Mouse (Mus musculus) inflammation-experienced regulatory T-cells (primary cell): ENCODE results near the gene Mettl7a2. TPM values are rescaled to one million over a fixed set of nuclear protein-coding genes. Genes with fewer than 3 reads are reported as not detected.

Source experiments
- polyA plus RNA-seq, 2 experiments: library from polyadenylated mRNA; unstranded; fragments of 100-300 nt; shearing (Covaris generic); gene quantifications; one replicate each; pipeline ENCODE4 v1.2.1; 2017

The Mettl7a2 gene
- polyA plus RNA-seq: not detected

DNA sequence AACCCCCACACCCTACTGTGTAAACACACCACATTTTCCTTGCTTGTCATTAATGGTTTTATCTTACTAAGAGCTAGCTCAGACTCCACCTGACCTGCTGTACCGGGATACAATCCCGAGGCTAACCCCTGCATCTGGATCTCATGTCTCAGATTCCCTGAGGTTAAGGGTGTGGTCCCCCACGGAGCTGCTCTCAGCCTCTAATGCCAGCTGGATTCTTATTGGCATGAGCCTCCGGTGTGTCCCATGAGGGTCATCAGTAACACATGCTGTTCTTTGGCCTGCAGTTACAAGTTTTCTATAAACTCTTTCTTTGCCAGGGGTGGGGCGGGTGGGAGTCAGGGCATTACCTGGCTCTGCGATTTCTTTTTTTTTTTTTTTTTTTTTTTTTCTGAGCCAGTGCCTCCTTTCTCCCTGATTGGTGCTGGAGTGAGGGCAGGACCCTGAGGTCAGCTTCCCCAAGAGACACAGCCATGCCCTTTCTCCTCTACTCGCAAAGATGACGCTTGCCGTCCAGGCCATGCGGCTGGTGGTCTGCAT is at the start of gene Mettl7a2, which contains the start of gene Methig1:
Gene Mettl7a2, plus strand, starts transcription at position 490 of the 540 bp plus-strand sequence.
Gene Methig1, plus strand, starts transcription at position 439 of the 540 bp plus-strand sequence.

DNA sequence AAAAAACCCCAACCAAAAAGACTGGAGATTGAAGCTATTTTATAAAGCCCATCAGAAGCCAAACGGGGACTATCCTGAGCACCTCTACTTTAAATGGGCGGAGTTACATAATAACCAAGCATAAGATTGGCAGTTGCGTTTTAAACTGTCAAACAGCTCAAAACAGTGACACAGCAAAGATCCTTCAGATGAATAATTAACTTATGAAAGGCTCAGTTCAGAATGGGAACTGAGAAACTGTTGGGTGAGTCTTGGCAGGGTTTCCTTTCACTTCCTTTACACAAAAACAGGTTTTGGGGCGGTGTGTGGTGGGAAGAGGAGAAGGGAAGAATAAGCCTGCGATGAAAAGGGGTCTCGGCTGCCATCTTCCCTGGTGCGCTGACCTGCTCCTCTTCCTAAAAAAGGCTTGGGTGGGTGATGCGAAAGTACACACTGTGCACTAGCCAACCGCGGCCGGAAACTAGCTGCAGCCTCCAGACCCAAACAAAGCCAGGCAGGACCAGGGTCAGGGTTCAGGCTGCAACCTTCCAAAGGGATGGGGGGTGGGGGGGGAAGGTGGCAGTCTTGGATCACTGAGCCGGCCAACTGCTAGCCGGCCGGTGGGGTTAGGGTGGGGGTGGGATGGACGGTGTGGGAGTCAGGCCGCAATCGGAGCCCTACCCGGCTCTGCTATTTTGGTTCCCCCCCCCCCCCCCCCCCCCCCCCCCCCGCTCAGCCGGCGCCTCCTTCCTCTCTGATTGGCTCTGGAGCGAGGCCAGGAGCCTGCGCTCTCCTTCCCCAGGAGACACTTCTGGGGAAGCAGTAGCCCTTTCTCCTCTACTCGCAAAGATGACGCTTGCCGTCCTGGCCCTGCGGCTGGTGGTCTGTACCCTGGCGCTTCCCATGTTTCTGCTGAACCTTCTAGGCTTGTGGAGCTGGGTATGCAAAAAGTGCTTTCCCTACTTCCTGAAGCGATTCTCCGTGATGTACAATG is 48.7 kb upstream of the Mettl7a2 start, which contains the start of gene Mettl7a1:
Gene Mettl7a1, plus strand, starts transcription at position 122 of the 973 bp plus-strand sequence.

DNA sequence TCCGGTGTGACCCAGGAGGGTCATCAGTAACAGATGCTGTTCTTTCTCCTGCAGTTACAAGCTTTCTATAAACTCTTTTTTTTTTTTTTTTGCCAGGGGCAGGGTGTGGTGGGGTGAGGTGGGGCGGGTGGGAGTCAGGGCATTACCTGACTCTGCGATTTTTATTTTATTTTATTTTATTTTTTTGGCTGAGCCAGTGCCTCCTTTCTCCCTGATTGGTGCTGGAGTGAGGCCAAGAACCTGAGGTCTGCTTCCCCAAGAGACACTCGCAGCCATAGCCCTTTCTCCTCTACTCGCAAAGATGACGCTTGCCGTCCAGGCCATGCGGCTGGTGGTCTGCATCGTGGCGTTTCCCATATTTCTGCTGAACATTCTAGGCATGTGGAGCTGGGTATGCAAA is 18.4 kb upstream of the Mettl7a2 start, which contains the start of gene Mettl7a3:
Gene Mettl7a3, plus strand, starts transcription at position 301 of the 400 bp plus-strand sequence.

DNA sequence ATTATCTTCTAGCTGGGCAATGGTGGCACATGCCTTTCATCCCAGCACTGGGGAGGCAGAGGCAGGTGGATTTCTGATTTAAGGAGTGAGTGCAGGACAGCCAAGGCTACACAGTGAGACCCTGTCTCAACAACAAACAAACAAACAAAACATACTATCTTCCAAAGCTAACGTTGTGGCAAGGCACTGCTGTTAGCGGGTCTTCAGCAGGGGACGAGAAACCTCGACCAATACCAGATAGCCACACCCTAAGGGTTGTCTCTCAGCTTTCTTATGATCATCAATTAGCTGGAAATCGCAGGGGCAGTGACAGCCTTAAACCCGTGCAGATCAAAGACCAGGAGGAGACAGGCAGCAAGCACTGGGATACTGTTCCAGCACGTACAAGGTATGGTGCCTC is 11.2 kb downstream of the Mettl7a2 start, which contains the start of gene Higd1c:
Gene Higd1c, plus strand, starts transcription at position 301 of the 400 bp plus-strand sequence.

Other genes starting within 250 kb of the Mettl7a2 start
- gene Atf1, start 125.4 kb upstream of the Mettl7a2 start, polyA plus RNA-seq: 10 to 100 TPM; 47.5 to 63.5 TPM
- gene Tmprss12, start 72.4 kb upstream of the Mettl7a2 start, polyA plus RNA-seq: 1 to 10 TPM in 1 of 2 experiments, under 1 TPM in 1; 0.11 to 1.0 TPM
- 10 to 100 TPM in 1 of 2 experiments, 1 to 10 TPM in 1; 8.0 to 10.4 TPM for gene Mettl7a1, start 49.1 kb upstream of the Mettl7a2 start, polyA plus RNA-seq
- gene Mettl7a3, start 18.3 kb upstream of the Mettl7a2 start, polyA plus RNA-seq: under 1 TPM; 0.11 to 0.82 TPM
- 1 to 10 TPM in 1 of 2 experiments, not detected in 1; 1.9 TPM for gene Methig1, start 51 bp upstream of the Mettl7a2 start, polyA plus RNA-seq
- under 1 TPM in 1 of 2 experiments, not detected in 1; 0.78 TPM for gene Higd1c, start 11.3 kb downstream of the Mettl7a2 start, polyA plus RNA-seq
- gene Gm5475, start 68.9 kb downstream of the Mettl7a2 start, polyA plus RNA-seq: 1 to 10 TPM in 1 of 2 experiments, under 1 TPM in 1; 0.68 to 2.5 TPM
- gene Slc11a2, start 71.9 kb downstream of the Mettl7a2 start, polyA plus RNA-seq: 10 to 100 TPM; 23.2 to 36.7 TPM
- 10 to 100 TPM; 38.1 to 40.7 TPM for gene Letmd1, start 115.8 kb downstream of the Mettl7a2 start, polyA plus RNA-seq
- 1 to 10 TPM; 4.3 to 8.5 TPM for gene Csrnp2, start 142.3 kb downstream of the Mettl7a2 start, polyA plus RNA-seq
- 10 to 100 TPM in 1 of 2 experiments, 1 to 10 TPM in 1; 10.0 to 10.5 TPM for gene Tfcp2, start 198.8 kb downstream of the Mettl7a2 start, polyA plus RNA-seq
- gene Pou6f1, start 246.8 kb downstream of the Mettl7a2 start, polyA plus RNA-seq: 10 to 100 TPM; 20.7 to 34.9 TPM